Mouse (Mus musculus) right cerebral cortex, adult 2 months (tissue): ENCODE results near the gene St6galnac3.

ENCODE experiments used
- DNase-seq, 2 experiments: peaks; one replicate each; pipeline ENCODE4 v3.0.0; 2021 to 2022; ENCODE audit warnings: low spot score in 2 of 2

The St6galnac3 gene

GRCm38 (mm10) chr3:153516848-153517247, 208.1 kb downstream of the St6galnac3 start:
- DNase-seq = no peak

GRCm38 (mm10) chr3:153513501-153514060, 211.4 kb downstream of the St6galnac3 start:
- DNase-seq = no peak

- DNase-seq = no peak
Observed at GRCm38 (mm10) chr3:153512545-153512944, 212.4 kb downstream of the St6galnac3 start.

GRCm38 (mm10) chr3:153511151-153511580, 213.8 kb downstream of the St6galnac3 start:
- DNase-seq = no peak

- DNase-seq = no peak
Observed at GRCm38 (mm10) chr3:153510048-153510630, 214.8 kb downstream of the St6galnac3 start.

- no peak for DNase-seq
Observed at GRCm38 (mm10) chr3:153509643-153510042, 215.3 kb downstream of the St6galnac3 start.

- DNase-seq = no peak
Observed at GRCm38 (mm10) chr3:153509029-153509428, 215.9 kb downstream of the St6galnac3 start.

GRCm38 (mm10) chr3:153508592-153508991, 216.4 kb downstream of the St6galnac3 start:
- DNase-seq = no peak

GRCm38 (mm10) chr3:153507599-153507998, 217.4 kb downstream of the St6galnac3 start:
- DNase-seq = no peak

- no peak for DNase-seq
Observed at GRCm38 (mm10) chr3:153502488-153502887, 222.5 kb downstream of the St6galnac3 start.

- peak; percentile 82 to 88 for DNase-seq
Observed at GRCm38 (mm10) chr3:153501333-153501877, 223.6 kb downstream of the St6galnac3 start.

GRCm38 (mm10) chr3:153492986-153493385, 232.0 kb downstream of the St6galnac3 start:
- DNase-seq = no peak

- no peak for DNase-seq
Observed at GRCm38 (mm10) chr3:153489718-153490117, 235.3 kb downstream of the St6galnac3 start.

- no peak for DNase-seq
Observed at GRCm38 (mm10) chr3:153488931-153489330, 236.0 kb downstream of the St6galnac3 start.

- no peak for DNase-seq
Observed at GRCm38 (mm10) chr3:153485176-153485575, 239.8 kb downstream of the St6galnac3 start.

GRCm38 (mm10) chr3:153484701-153485100, 240.3 kb downstream of the St6galnac3 start:
- peak; percentile 74 to 83 for DNase-seq

- no peak for DNase-seq
Observed at GRCm38 (mm10) chr3:153483691-153484090, 241.3 kb downstream of the St6galnac3 start.

GRCm38 (mm10) chr3:153482098-153482497, 242.9 kb downstream of the St6galnac3 start:
- DNase-seq = peak; percentile 59 to 72

GRCm38 (mm10) chr3:153481012-153481411, 244.0 kb downstream of the St6galnac3 start:
- no peak for DNase-seq

GRCm38 (mm10) chr3:153480636-153481006, 244.4 kb downstream of the St6galnac3 start:
- DNase-seq = no peak

- no peak for DNase-seq
Observed at GRCm38 (mm10) chr3:153480005-153480635, 244.9 kb downstream of the St6galnac3 start.

- DNase-seq = no peak
Observed at GRCm38 (mm10) chr3:153475919-153476318, 249.1 kb downstream of the St6galnac3 start.

- no peak for DNase-seq
Observed at GRCm38 (mm10) chr3:153475461-153475860, 249.5 kb downstream of the St6galnac3 start.
